Mouse (Mus musculus) forebrain, embryonic 16.5 days (tissue): ENCODE measurements around the gene Acvr1b. TPM values are rescaled to one million over a fixed set of nuclear protein-coding genes. Genes with fewer than 3 reads are reported as not detected.

Experiments used
- ATAC-seq: fragments of 200-750 bp; cut with Nextera tagmentation; 2 replicates; pipeline ENCODE4 v1.8.0; 2017; ENCODE audit warnings: mild to moderate bottlenecking, moderate library complexity
- H3K27ac ChIP-seq: fragments of 300-500 bp; sonication (generic); 2 replicates; pipeline ENCODE4 v1.5.1; 2014; ENCODE audit warnings: low read length, control low read depth
- H3K27me3 ChIP-seq: fragments of 300-500 bp; sonication (generic); replicated peaks from 2 replicates; pipeline ENCODE4 v1.6.1; 2014; ENCODE audit warnings: low read length; ENCODE audit not compliant: control insufficient read depth, insufficient read depth
- H3K36me3 ChIP-seq: fragments of 300-500 bp; sonication (generic); 2 replicates; pipeline ENCODE4 v1.6.1; 2014; ENCODE audit not compliant: control insufficient read depth, insufficient read depth
- H3K4me1 ChIP-seq: fragments of 300-500 bp; sonication (generic); replicated peaks from 2 replicates; pipeline ENCODE4 v1.6.1; 2014; ENCODE audit warnings: low read length; ENCODE audit not compliant: control insufficient read depth, insufficient read depth
- H3K4me2 ChIP-seq: fragments of 300-500 bp; sonication (generic); 2 replicates; pipeline ENCODE4 v1.6.1; 2014; ENCODE audit warnings: mild to moderate bottlenecking, low read length, control low read depth
- H3K4me3 ChIP-seq: fragments of 300-500 bp; sonication (generic); replicated peaks from 2 replicates; pipeline ENCODE4 v1.5.1; 2014; ENCODE audit warnings: mild to moderate bottlenecking, low read length, control low read depth
- H3K9ac ChIP-seq: fragments of 300-500 bp; sonication (generic); replicated peaks from 2 replicates; pipeline ENCODE4 v1.6.1; 2014; ENCODE audit warnings: low read depth, low read length, control low read depth
- H3K9me3 ChIP-seq: fragments of 300-500 bp; sonication (generic); 2 replicates; pipeline ENCODE4 v1.6.1; 2016; ENCODE audit warnings: low read length; ENCODE audit not compliant: control insufficient read depth
- WGBS: fragments of 180-500 bp; shearing (Covaris S2); extraction: QIAGEN DNeasy Blood & Tissue Kit; methylation state at CpG from one replicate; pipeline ENCODE4 v1.1.7; 2014; 5-methylcytosine and 5-hydroxymethylcytosine counted together
- polyA plus RNA-seq: library from polyadenylated mRNA; unstranded; fragments of >200 nt; fragmentation: Nextera tagmentation; extraction: Ambion mirVana; gene quantifications from 2 replicates; pipeline ENCODE4 v1.2.1, GENCODE M21; 2015

Acvr1b gene
- polyA plus RNA-seq, 1 experiment from 2014 or later: 27.4 TPM

- no peak overlapping the region for H3K9ac ChIP-seq
- H3K36me3 ChIP-seq: no peaks in the 10 kb centered on the region
- H3K27ac ChIP-seq: no peak overlapping the region
- peaks cover 4% of the 10 kb centered on the region for H3K4me1 ChIP-seq
- no peak overlapping the region for H3K4me3 ChIP-seq
- no peak for ATAC-seq
- H3K27me3 ChIP-seq: no peaks in the 10 kb centered on the region
- H3K9me3 ChIP-seq: peaks cover 8% of the 10 kb centered on the region
- 84% methylated on average over 7 of the region's 7 CpGs for WGBS
- H3K4me2 ChIP-seq: no peak overlapping the region
Observed at GRCm38 (mm10) chr15:101154700-101155616, 18.9 kb upstream of the Acvr1b start.

- peaks cover 8% of the 10 kb centered on the region for H3K9me3 ChIP-seq
- peak overlapping the region; percentile 63 for H3K27ac ChIP-seq
- ATAC-seq: no peak; the same call in 1 of the 2 replicates
- no peaks in the 10 kb centered on the region for H3K36me3 ChIP-seq
- H3K9ac ChIP-seq: no peak overlapping the region
- no peak overlapping the region for H3K4me3 ChIP-seq
- WGBS: 25% methylated on average over 1 of the region's 1 CpGs
- no peaks in the 10 kb centered on the region for H3K27me3 ChIP-seq
- peak overlapping the region; percentile 8; the same call in 1 of the 2 replicates for H3K4me2 ChIP-seq
- peaks cover 46% of the 10 kb centered on the region for H3K4me1 ChIP-seq
Observed at GRCm38 (mm10) chr15:101160128-101160527, 13.7 kb upstream of the Acvr1b start.

- H3K4me3 ChIP-seq: no peak overlapping the region
- H3K27me3 ChIP-seq: no peaks in the 10 kb centered on the region
- peaks cover 46% of the 10 kb centered on the region for H3K4me1 ChIP-seq
- 6% methylated on average over 7 of the region's 7 CpGs for WGBS
- H3K27ac ChIP-seq: peak overlapping the region; percentile 63
- peaks cover 8% of the 10 kb centered on the region for H3K9me3 ChIP-seq
- peak overlapping the region; percentile 8 for H3K4me2 ChIP-seq
- H3K9ac ChIP-seq: no peak overlapping the region
- H3K36me3 ChIP-seq: no peaks in the 10 kb centered on the region
- ATAC-seq: peak; percentile 68
Observed at GRCm38 (mm10) chr15:101160591-101160990, 13.3 kb upstream of the Acvr1b start.

GRCm38 (mm10) chr15:101161534-101161933 lies 12.3 kb upstream of the Acvr1b start:
- no peak overlapping the region for H3K4me3 ChIP-seq
- H3K9ac ChIP-seq: no peak overlapping the region
- H3K36me3 ChIP-seq: no peaks in the 10 kb centered on the region
- peaks cover 46% of the 10 kb centered on the region for H3K4me1 ChIP-seq
- no peak for ATAC-seq
- WGBS: 57% methylated on average over 7 of the region's 7 CpGs
- H3K4me2 ChIP-seq: no peak overlapping the region
- H3K27ac ChIP-seq: peak overlapping the region; percentile 63
- peaks cover 8% of the 10 kb centered on the region for H3K9me3 ChIP-seq
- H3K27me3 ChIP-seq: no peaks in the 10 kb centered on the region

- H3K9ac ChIP-seq: 0 out of 2 replicates have a peak overlapping the region, but pooled peaks have one; percentile 14
- H3K27ac ChIP-seq: peak overlapping the region; percentile 70
- peak overlapping the region; percentile 10; the same call in 1 of the 2 replicates for H3K4me2 ChIP-seq
- no peaks in the 10 kb centered on the region for H3K9me3 ChIP-seq
- no peaks in the 10 kb centered on the region for H3K27me3 ChIP-seq
- peak; percentile 73 for ATAC-seq
- H3K4me3 ChIP-seq: no peak overlapping the region
- 14% methylated on average over 15 of the region's 15 CpGs for WGBS
- no peaks in the 10 kb centered on the region for H3K36me3 ChIP-seq
- H3K4me1 ChIP-seq: peaks cover 46% of the 10 kb centered on the region
Observed at GRCm38 (mm10) chr15:101163056-101163458, 10.8 kb upstream of the Acvr1b start.

- Histone ChIP-seq H3K36me3 (no peaks in the 10 kb centered on the region), H3K27me3 (no peaks in the 10 kb centered on the region), H3K9me3 (no peaks in the 10 kb centered on the region), H3K9ac (no peak overlapping the region), H3K4me1 (peaks cover 46% of the 10 kb centered on the region), H3K4me3 (no peak overlapping the region), H3K27ac (peak overlapping the region; percentile 70), H3K4me2 (no peak overlapping the region)
- peak; percentile 41; the same call in 1 of the 2 replicates for ATAC-seq
- WGBS: 30% methylated on average over 5 of the region's 5 CpGs
Observed at GRCm38 (mm10) chr15:101163854-101164253, 10.0 kb upstream of the Acvr1b start.

- Histone ChIP-seq H3K4me1 (peaks cover 46% of the 10 kb centered on the region), H3K27ac (no peak overlapping the region), H3K27me3 (no peaks in the 10 kb centered on the region), H3K4me2 (no peak overlapping the region), H3K9ac (no peak overlapping the region), H3K36me3 (no peaks in the 10 kb centered on the region), H3K9me3 (no peaks in the 10 kb centered on the region), H3K4me3 (no peak overlapping the region)
- ATAC-seq: no peak
- WGBS: 41% methylated on average over 5 of the region's 5 CpGs
Observed at GRCm38 (mm10) chr15:101164291-101164690, 9.6 kb upstream of the Acvr1b start.

- Histone ChIP-seq H3K9me3 (no peaks in the 10 kb centered on the region), H3K4me3 (no peak overlapping the region), H3K27ac (no peak overlapping the region), H3K4me2 (no peak overlapping the region), H3K27me3 (no peaks in the 10 kb centered on the region), H3K36me3 (no peaks in the 10 kb centered on the region), H3K9ac (no peak overlapping the region), H3K4me1 (peaks cover 33% of the 10 kb centered on the region)
- ATAC-seq: no peak
- WGBS: 66% methylated on average over 16 of the region's 16 CpGs
Observed at GRCm38 (mm10) chr15:101165658-101166437, 8.0 kb upstream of the Acvr1b start.

- no peaks in the 10 kb centered on the region for H3K27me3 ChIP-seq
- ATAC-seq: no peak
- no peak overlapping the region for H3K4me3 ChIP-seq
- WGBS: 64% methylated on average over 11 of the region's 11 CpGs
- H3K9ac ChIP-seq: no peak overlapping the region
- H3K27ac ChIP-seq: no peak overlapping the region
- H3K9me3 ChIP-seq: no peaks in the 10 kb centered on the region
- no peak overlapping the region for H3K4me2 ChIP-seq
- peaks cover 19% of the 10 kb centered on the region for H3K4me1 ChIP-seq
- H3K36me3 ChIP-seq: no peaks in the 10 kb centered on the region
Observed at GRCm38 (mm10) chr15:101167553-101167952, 6.3 kb upstream of the Acvr1b start.
